Mouse (Mus musculus) frontal cortex, postnatal 36 days (tissue): ENCODE results near the gene Elfn1.

Experiments
- DNase-seq, 2 experiments: peaks; one replicate each; pipeline ENCODE4 v3.0.0; 2022; ENCODE audit warnings: low spot score in 2 of 2

Elfn1 gene

DNA sequence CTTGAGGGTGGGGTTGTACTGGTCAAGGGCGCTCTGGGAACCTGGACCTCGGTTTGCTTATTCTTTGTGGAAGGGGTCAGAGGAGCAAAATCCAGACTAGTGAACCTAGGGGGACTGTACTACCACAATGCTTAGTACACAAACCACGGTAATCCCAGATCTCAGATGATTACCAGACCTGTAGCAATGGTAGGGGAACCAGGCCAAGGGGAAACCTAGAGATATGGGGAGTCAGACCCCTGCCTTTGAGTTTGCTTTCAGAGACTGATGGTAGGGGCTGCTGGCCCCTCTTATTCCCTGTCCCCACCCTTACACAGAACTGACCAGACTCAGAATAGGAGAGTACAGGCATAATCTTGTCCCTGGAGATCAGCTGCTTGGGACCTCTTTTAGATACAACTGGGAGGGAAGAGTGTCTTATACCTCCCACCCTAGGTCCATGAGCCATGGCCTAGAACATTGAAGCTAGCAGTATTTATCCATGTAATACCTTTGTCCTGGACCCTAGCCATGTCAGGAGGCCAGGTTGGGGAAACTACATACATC lies 3.1 kb downstream of the Elfn1 start:
- DNase-seq: no peak

DNA sequence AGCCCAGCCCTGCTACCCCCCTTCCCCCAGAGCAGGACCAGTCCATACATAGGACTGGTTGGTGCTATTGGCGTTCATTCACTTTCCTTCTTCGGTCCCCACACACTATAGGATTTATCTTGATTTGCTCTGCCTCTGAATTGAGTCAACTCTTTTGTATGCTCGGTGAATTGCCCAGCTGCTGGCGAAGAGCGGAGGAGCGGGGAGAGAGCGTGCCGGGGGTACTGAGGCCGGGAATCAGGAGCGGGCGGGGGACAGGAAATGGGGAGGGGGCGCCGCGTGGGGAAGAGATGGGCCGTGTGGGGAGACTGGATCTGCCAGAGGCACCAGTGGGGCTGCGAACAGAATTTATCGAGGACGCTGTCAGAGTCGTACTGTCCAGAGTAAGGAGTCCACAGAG lies 3.8 kb downstream of the Elfn1 start:
- DNase-seq: no peak

DNA sequence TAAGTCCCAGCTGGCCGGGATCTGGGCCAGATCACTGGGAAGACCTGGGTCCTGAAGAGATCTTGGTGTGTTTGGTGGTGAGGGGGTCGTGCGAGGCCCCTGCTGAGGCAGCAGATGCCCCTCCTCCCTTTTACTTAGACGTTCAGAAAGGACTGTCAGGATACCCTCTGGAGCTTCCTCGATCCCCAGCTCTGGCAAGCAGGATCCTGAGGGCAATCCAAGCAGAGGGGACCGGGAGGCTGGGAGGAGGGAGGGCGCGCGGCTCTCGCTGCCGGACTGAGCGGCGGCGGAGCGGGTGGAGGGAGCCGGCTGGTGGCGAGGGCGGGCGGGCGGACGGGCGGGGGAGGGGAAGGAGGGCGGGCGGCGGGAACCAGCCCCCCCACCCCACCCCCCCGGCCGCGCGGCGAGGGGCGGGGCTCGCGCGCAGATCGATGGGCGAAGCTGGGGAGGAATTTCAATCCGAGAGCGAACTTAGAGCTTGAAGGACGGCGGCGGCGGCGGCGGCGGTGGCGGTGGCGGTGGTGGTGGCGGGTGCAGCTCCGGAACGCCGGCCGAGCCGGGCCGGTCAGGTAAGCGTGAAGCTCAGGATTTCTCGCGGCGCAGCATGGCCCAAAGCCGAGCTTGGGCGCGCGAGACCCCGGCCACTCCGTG lies 4.5 kb downstream of the Elfn1 start:
- DNase-seq: no peak

DNA sequence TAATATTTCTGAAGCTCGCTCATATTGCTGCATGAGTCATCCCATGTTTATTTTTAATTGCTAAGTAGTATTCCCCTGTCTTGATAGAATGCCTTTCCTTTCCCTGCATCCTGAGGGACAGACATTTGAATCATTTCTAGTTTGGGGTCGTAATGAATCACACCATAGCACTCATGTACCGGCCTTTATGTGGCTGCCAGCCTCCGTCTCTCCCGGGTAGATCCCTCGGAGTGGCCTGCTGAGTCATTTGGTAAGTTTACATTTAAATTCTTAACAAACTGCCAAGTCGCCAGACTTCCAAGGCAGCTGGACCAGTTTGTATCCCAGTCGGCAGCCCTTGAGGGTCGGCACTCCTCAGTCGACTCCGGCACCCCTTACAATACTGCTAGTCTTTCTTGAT lies 13.9 kb downstream of the Elfn1 start:
- no peak for DNase-seq

GRCm38 (mm10) chr5:139923867-139924266 lies 16.1 kb downstream of the Elfn1 start:
- DNase-seq: no peak

DNA sequence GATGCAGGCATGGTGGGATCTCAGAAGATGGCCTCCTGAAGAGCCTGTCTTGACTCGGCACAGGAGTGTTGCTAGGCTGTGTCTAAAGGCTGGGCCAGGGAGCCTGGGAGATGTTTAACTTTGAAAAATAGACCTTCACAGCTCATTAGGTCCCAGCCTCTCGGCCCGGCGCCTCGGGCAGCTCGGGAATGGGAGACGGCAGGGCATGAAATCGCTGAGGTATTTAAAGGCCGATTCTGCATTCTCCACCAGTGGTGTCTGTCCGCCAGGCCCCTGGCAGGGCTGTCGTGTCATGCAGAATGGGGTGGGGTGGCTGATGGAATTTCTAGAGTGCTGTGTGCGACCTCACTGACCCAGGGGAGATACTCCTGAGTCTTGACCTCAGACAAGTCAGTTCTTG lies 22.4 kb downstream of the Elfn1 start:
- no peak for DNase-seq

DNA sequence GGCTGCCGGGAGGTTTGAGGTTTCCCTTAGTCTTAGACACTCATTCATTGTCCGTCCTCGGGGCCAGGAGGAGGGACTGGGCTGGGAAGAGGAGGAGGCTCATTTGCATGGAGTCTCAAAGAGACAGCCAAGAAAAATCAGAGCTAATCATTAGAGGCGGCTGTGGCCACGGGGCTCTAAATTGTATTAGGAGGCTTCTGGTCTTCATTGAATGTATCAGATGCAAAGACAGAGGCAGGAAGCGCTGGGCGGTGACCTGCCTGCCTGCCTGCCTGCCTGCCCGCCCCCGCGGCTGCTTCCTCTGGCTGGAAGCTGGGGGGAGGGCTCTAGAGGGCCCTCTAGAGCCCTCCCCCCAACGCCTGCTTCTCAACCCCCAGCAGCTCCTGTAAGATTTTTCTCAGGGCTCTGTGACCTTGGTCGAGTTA lies 23.2 kb downstream of the Elfn1 start:
- no peak for DNase-seq

- no peak for DNase-seq
Observed at GRCm38 (mm10) chr5:139931947-139932540, 24.3 kb downstream of the Elfn1 start.

DNA sequence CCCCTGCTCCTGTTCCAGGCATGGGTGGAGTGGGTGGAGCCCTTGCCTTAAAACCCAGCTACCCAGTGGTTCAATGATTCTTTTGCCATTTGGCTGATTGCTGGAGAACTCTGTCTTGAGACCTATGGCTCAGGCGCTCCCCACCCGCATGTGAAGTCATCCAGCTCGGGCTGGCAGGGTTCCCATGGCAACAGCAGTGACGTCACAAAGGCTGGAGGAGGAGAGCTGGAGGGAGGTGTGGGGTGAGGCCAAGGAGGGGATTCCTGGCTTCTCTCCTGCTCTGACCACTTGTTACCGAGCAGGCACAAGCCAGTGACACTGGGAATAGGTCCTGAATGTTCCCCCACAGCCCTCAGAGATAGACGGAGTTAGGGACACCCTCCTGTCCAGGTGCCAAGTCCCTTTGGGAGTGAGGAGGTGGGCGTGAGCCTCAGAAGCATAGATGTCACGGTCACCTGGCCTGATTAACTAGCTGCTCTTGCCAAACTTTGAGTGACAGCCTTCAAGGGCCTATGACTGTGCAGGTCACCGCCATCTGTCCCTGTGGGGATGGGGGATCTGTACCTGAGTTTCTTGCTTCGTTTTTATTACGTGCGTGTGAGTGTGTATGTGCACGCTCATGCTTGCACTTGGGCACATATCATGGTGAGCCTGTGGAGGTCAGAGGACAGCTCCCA lies 25.0 kb downstream of the Elfn1 start:
- peak; percentile 59 to 78 for DNase-seq

- peak in 1 of 2 experiments; percentile 50 for DNase-seq
Observed at GRCm38 (mm10) chr5:139933476-139933875, 25.7 kb downstream of the Elfn1 start.

DNA sequence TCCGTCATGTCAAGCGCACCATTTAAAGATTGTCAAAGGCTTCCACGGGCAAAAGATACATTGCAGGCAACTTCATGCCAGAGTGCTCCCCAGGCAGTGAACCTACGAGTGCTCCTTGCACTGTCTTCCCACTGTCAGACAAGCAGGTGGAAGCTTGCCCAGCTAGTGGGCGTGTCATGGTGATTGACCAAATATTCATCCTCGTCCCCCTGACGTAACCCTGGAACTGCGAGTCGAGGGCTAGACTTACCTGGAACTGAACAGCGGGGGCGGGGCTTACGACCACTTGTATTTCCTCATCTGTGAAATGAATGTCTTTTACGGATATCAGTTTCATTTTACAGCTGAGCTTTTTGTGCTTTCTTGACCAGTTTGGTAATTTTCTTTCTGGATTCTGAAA lies 28.7 kb downstream of the Elfn1 start:
- no peak for DNase-seq

DNA sequence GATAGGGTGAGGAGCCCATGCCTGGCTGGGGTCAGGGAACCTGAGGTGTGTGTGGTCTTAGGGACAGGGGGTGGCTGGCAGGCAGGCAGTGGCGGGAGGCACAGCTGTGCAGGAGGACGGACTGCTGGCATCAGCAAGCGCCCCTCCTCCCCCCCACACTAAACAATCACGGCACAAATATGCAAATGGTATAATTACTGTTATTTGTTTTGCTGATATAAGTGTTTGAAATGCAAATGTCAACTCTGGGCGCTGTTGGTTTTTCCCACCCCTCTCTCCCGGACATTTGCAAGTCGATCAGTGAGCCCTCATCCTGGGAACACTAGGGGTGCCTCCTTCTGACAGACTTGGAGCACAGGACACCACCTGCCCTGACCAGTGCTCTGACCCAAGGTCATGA lies 37.0 kb downstream of the Elfn1 start:
- no peak for DNase-seq

- DNase-seq: no peak
Observed at GRCm38 (mm10) chr5:139945715-139946364, 38.1 kb downstream of the Elfn1 start.

DNA sequence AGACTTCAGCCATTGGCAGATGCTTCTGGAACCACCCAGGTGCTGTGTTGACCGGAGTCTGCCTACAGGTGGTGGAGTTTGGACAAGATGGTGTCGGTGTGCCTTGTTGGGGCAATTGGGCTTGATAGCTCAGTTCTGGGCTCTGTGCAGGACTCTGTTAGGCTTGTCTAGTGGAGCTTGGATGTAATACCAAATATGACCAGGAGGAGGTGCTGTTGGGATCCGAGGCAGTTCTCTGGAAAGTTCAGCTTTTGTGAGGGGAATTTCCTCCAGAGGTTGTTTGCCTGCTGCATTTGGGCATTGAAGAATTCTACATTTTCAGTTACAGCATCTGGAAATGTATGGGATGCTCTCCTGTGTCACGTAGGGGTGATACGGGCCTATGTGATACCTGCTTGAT lies 39.7 kb downstream of the Elfn1 start:
- DNase-seq: no peak

DNA sequence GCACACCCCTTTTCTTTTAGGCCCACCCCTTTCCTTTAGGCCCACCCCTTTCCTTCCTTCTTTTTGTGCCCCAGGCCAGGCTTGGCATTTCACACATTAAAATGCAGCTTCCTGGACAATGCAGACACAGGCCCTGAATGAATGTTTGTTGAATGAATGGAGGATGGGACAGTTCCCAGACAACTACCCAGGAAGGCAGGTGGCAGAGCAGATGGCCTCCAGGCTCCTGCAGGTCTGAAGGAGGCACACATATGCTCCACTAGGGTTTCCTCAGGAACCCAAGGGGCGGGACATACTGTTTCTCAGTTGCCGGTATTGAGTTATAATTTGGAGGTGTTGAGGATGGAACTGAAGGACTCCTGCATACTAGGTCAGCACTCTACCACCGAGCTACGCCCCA lies 40.8 kb downstream of the Elfn1 start:
- peak in 1 of 2 experiments; percentile 23 for DNase-seq

DNA sequence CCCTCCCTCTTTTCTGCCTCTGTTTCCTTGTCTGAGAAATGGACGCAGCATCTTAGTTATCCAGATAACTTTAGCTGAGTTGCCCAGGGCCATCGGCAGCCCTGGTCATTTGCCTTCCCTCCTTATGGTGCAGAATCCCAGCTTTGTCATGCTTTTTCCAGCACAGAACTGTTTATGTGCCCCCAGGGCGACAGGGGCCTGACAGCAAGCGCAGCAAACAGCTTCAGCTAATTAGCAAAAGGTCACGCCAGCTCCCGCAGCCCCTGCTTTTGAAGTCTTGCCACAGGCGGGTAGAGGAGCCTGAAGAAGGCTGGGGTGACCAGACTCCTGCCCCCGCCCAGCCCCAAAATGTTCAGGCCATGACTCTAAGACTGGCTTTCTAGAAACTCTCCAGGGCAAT lies 41.6 kb downstream of the Elfn1 start:
- DNase-seq: no peak

DNA sequence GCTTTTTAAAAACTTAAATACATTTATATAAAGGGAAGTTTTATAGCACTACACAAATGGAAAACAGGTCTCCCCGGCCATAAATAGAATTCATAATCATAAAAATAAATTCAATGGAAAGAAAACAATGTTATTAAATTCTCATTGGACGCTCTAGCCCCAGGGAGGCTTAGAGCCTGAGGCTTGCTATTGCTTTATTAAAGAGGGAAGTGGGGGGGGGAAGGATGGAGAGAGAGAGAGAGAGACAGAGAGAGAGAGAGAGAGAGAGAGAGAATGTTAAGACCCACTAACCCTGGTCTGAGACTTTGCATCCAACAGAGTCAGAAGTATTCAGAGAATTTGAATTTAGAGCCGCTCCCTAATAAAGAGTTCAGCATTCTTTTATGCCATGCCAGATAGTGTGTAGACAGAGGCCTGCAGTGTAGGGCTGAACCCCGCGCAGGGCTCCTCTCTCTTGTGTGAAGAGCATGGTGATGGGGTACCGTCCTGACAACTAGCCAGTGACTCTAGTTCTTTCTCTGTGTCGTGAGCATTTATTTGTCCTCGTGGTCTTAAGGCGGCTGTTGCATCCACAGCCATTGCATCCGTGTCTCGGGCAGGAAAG lies 42.3 kb downstream of the Elfn1 start:
- DNase-seq: no peak

- DNase-seq: no peak
Observed at GRCm38 (mm10) chr5:139956859-139957258, 49.1 kb downstream of the Elfn1 start.

- DNase-seq: no peak
Observed at GRCm38 (mm10) chr5:139959741-139960140, 52.0 kb downstream of the Elfn1 start.

DNA sequence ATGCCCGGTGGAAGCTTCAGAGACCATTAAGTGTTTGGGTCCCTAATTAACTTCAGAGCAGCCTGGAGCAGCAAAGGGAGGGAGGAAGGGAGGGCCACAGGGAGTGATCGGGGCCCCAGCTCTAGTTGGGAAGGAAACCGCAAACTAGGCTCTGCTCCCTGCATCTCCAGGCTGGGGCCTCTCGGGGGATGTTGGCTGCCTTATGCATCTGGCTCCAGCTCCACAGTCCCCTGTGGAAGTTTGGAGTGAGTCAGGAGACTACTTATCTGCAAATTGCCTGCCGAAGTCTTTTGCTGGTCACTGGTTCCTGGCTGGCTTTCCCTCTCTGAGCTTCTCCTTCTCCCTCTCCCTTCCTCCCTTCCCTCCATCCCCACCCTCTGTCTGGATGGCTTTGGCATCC lies 56.6 kb downstream of the Elfn1 start:
- DNase-seq: no peak

DNA sequence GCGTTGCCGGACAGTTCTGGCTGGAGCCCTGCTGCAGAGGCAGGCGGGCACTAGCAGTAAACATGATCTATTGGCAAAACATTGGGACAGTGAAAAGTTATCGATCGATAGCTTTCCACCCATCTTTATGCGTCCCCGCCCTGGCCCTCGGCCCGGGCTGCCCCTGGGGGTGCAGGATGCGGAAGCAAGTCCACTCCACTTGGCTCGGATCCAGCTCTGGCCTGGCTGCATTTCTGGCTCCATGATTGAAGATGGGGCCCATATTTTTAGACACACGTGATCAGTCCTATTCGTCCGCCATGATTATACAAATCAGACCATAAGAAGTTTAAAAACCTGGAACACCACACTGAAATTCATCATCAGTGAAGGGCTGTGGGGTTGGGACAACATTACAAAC lies 57.9 kb downstream of the Elfn1 start:
- DNase-seq: no peak
